Mouse (Mus musculus): ENCODE data around the gene Gm29797. TPM values are rescaled to one million over a fixed set of nuclear protein-coding genes. Genes with fewer than 3 reads are reported as not detected.

The Gm29797 gene
- polyA plus RNA-seq, 1 experiment: not detected

DNA sequence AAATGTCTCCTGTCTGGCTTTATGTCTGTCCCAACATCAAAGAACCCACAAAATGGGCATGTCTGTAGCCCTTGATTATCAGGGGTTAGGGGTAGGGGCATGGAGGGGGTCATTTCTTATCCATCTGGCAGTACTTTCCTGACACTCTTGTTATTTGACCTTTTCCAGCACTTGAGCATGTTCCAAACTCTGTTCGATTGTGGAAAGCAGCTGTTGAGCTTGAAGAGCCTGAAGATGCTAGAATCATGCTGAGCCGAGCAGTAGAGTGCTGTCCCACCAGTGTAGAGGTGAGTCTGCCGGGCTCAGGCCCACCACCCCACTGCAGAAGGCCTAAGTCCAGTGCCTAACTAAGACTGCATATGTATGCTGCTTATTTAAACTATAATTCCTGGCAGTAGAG, 21.0 kb upstream of the Gm29797 start:
- Histone ChIP-seq H3ac (ENCODE audit: control insufficient read depth, insufficient read length) (no peak overlapping the region), H3K4me3 (no peak overlapping the region), H3K36me3 (ENCODE audit: control insufficient read depth, insufficient read depth) (peaks cover 55% of the 10 kb centered on the region), H3K79me2 (ENCODE audit: control insufficient read depth, insufficient read depth) (no peaks in the 10 kb centered on the region), H3K4me2 (ENCODE audit: low read depth) (no peak overlapping the region), H3K27me3 (ENCODE audit: control insufficient read depth, insufficient read depth, insufficient read length) (no peaks in the 10 kb centered on the region)
- TF ChIP-seq POLR2AphosphoS2 (IDR thresholded peaks at IDR 0.05; ENCODE audit: insufficient read length, low read depth) (no peak), MYOD1 (IDR thresholded peaks at IDR 0.05; ENCODE audit: control insufficient read depth in 1 of 3, insufficient read length in 2 of 3, low read depth in 2 of 3) (no peak), SRF (IDR thresholded peaks at IDR 0.05; ENCODE audit: control insufficient read depth, insufficient read length, low read depth) (no peak), POLR2A (IDR thresholded peaks at IDR 0.05; ENCODE audit: insufficient read length, low read depth) (no peak), USF1 (IDR thresholded peaks at IDR 0.05; ENCODE audit: low read depth) (no peak), E2F4 (IDR thresholded peaks at IDR 0.05; ENCODE audit: insufficient read depth) (no peak), TCF3 (IDR thresholded peaks at IDR 0.05; ENCODE audit: insufficient read length, low read depth) (no peak), TCF12 (IDR thresholded peaks at IDR 0.05; ENCODE audit: insufficient read depth, poor library complexity, severe bottlenecking) (no peak), MYOG (IDR thresholded peaks at IDR 0.05; ENCODE audit: control insufficient read depth in 1 of 3, insufficient read depth in 1 of 3, insufficient read length in 2 of 3, low read depth in 2 of 3) (no peak), MAX (IDR thresholded peaks at IDR 0.05; ENCODE audit: low read depth) (no peak), CEBPB (IDR thresholded peaks at IDR 0.05; ENCODE audit: insufficient read depth, poor library complexity, severe bottlenecking) (no peak)

DNA sequence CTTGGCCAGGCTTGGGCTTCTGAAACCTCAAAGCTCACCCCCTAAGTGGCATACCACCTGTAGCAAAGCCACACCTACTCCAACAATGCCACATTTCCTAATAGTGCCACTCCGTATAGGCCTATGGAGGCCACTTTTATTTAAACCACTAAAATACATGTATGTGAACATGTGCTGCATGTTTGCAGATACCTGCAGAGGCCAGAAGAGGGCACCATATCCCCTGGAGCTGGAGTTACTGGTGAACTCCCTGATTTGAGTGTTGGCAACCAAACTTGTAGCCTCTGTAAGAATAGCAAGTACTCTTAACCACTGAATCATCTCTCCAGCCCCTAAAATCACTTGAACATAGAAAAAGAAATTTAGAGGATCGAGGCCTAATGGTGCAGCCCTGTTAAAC, 12.5 kb upstream of the Gm29797 start:
- Histone ChIP-seq H3K27me3 (ENCODE audit: control insufficient read depth, insufficient read depth, insufficient read length) (no peaks in the 10 kb centered on the region), H3K79me2 (ENCODE audit: control insufficient read depth, insufficient read depth) (no peaks in the 10 kb centered on the region), H3K4me3 (no peak overlapping the region), H3K36me3 (ENCODE audit: control insufficient read depth, insufficient read depth) (peaks cover 52% of the 10 kb centered on the region), H3ac (ENCODE audit: control insufficient read depth, insufficient read length) (no peak overlapping the region), H3K4me2 (ENCODE audit: low read depth) (no peak overlapping the region)
- TF ChIP-seq MYOD1 (IDR thresholded peaks at IDR 0.05; ENCODE audit: control insufficient read depth in 1 of 3, insufficient read length in 2 of 3, low read depth in 2 of 3) (no peak), SRF (IDR thresholded peaks at IDR 0.05; ENCODE audit: control insufficient read depth, insufficient read length, low read depth) (no peak), USF1 (IDR thresholded peaks at IDR 0.05; ENCODE audit: low read depth) (no peak), MYOG (IDR thresholded peaks at IDR 0.05; ENCODE audit: control insufficient read depth in 1 of 3, insufficient read depth in 1 of 3, insufficient read length in 2 of 3, low read depth in 2 of 3) (no peak)

DNA sequence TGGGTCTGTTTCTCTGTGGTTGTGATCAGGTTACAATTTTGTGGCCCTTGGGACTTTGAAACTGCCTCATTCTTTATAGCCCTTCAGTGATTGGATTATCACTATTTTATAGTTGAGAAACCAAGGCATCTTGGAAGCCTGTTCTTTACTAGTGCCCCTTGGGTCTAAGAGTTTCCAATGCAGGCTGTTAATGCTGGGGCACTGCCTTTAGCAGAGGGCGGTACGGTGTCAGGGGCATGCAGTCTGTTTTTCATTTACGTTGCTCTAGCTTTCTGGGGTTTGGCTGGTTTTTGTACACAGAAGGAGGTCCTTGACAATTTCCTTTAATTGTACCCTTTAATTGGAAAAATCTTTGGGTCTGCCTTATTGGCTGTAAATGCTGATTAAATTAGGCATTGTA, 11.2 kb upstream of the Gm29797 start:
- no peaks in the 10 kb centered on the region for H3K27me3 ChIP-seq (ENCODE audit: control insufficient read depth, insufficient read depth, insufficient read length)
- TF ChIP-seq SRF (IDR thresholded peaks at IDR 0.05; ENCODE audit: control insufficient read depth, insufficient read length, low read depth): no peak
- no peak for TF ChIP-seq MYOG (IDR thresholded peaks at IDR 0.05; ENCODE audit: control insufficient read depth in 1 of 3, insufficient read depth in 1 of 3, insufficient read length in 2 of 3, low read depth in 2 of 3)
- TF ChIP-seq MAX (IDR thresholded peaks at IDR 0.05; ENCODE audit: low read depth): no peak
- no peak for TF ChIP-seq MYOD1 (IDR thresholded peaks at IDR 0.05; ENCODE audit: control insufficient read depth in 1 of 3, insufficient read length in 2 of 3, low read depth in 2 of 3)
- peaks cover 57% of the 10 kb centered on the region for H3K36me3 ChIP-seq (ENCODE audit: control insufficient read depth, insufficient read depth)
- H3K4me2 ChIP-seq (ENCODE audit: low read depth): no peak overlapping the region
- H3K4me3 ChIP-seq: no peak overlapping the region
- no peaks in the 10 kb centered on the region for H3K79me2 ChIP-seq (ENCODE audit: control insufficient read depth, insufficient read depth)
- H3ac ChIP-seq (ENCODE audit: control insufficient read depth, insufficient read length): no peak overlapping the region

DNA sequence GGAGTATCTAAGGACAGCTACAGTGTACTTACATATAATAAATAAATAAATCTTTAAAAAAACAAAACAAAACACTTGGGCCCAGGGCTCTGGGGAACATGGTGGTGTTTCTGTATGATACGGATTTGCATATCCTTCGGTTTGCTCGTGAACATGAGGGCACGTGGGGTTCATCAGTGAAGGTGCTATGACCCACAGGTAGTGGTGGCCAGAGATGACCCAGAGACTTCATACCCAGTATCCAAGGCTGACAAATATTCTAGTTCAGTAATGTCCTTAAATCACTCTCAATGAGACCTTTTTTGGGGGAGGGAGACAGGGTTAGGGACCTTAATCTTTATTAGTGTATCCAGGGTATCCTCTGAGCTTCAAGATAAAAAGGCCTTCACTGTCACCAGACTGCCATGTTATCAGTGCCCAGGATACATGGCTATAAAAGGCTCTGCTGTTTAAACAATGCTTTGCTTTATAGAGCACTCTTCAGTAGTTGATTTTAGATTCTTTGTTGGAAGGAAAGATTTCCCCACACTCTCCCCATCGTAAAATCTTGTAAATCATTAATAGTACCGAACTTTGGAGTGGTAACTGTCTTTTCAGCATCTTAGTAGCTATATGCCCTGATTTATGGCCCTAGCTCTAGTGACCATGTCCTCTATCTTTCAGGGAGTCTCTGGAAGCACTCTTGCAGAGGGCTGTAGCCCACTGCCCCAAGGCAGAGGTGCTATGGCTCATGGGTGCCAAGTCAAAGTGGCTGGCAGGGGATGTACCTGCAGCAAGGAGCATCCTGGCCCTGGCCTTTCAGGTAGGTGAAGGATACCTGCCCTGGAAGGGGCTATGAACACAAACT, 10.0 kb upstream of the Gm29797 start:
- Histone ChIP-seq H3K4me3 (no peak overlapping the region), H3K4me2 (ENCODE audit: low read depth) (no peak overlapping the region), H3K27me3 (ENCODE audit: control insufficient read depth, insufficient read depth, insufficient read length) (no peaks in the 10 kb centered on the region), H3K36me3 (ENCODE audit: control insufficient read depth, insufficient read depth) (peaks cover 51% of the 10 kb centered on the region), H3ac (ENCODE audit: control insufficient read depth, insufficient read length) (no peak overlapping the region), H3K79me2 (ENCODE audit: control insufficient read depth, insufficient read depth) (no peaks in the 10 kb centered on the region)
- TF ChIP-seq TCF12 (IDR thresholded peaks at IDR 0.05; ENCODE audit: insufficient read depth, poor library complexity, severe bottlenecking): no peak
- no peak for TF ChIP-seq CEBPB (IDR thresholded peaks at IDR 0.05; ENCODE audit: insufficient read depth, poor library complexity, severe bottlenecking)
- no peak for TF ChIP-seq E2F4 (IDR thresholded peaks at IDR 0.05; ENCODE audit: insufficient read depth)
- TF ChIP-seq POLR2A (IDR thresholded peaks at IDR 0.05; ENCODE audit: insufficient read length, low read depth): no peak
- TF ChIP-seq SRF (IDR thresholded peaks at IDR 0.05; ENCODE audit: control insufficient read depth, insufficient read length, low read depth): no peak
- TF ChIP-seq TCF3 (IDR thresholded peaks at IDR 0.05; ENCODE audit: insufficient read length, low read depth): no peak
- TF ChIP-seq REST (IDR thresholded peaks at IDR 0.05; ENCODE audit: insufficient read depth, insufficient read length): no peak
- no peak for TF ChIP-seq MYOG (IDR thresholded peaks at IDR 0.05; ENCODE audit: control insufficient read depth in 1 of 3, insufficient read depth in 1 of 3, insufficient read length in 2 of 3, low read depth in 2 of 3)
- TF ChIP-seq MAX (IDR thresholded peaks at IDR 0.05; ENCODE audit: low read depth): no peak
- TF ChIP-seq MYOD1 (IDR thresholded peaks at IDR 0.05; ENCODE audit: control insufficient read depth in 1 of 3, insufficient read length in 2 of 3, low read depth in 2 of 3): no peak
- no peak for TF ChIP-seq USF1 (IDR thresholded peaks at IDR 0.05; ENCODE audit: low read depth)
- TF ChIP-seq POLR2AphosphoS2 (IDR thresholded peaks at IDR 0.05; ENCODE audit: insufficient read length, low read depth): no peak

DNA sequence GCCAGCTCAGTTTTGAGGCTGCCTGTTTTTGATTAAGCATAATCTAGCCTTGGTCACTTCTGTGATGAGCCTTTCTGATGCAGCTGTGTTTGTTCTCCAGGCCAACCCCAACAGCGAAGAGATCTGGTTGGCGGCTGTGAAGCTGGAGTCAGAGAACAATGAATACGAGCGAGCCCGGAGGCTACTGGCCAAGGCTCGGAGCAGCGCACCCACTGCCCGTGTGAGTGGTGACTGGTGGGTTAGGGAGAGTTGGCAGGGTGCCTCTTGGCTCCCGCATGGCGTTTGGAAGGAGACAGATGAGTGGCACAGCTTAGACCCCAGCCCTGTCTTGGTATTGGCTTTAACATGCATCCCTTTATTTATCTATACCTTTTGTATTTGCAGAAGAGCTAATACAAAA, 7.9 kb upstream of the Gm29797 start:
- H3K27me3 ChIP-seq (ENCODE audit: control insufficient read depth, insufficient read depth, insufficient read length): no peaks in the 10 kb centered on the region
- H3K4me3 ChIP-seq: no peak overlapping the region

More for the DNA sequence above, 7.9 kb upstream of the Gm29797 start:
- no peak overlapping the region for H3ac ChIP-seq (ENCODE audit: control insufficient read depth, insufficient read length)
- TF ChIP-seq REST (IDR thresholded peaks at IDR 0.05; ENCODE audit: insufficient read depth, insufficient read length) (no peak), USF1 (IDR thresholded peaks at IDR 0.05; ENCODE audit: low read depth) (no peak), TCF12 (IDR thresholded peaks at IDR 0.05; ENCODE audit: insufficient read depth, poor library complexity, severe bottlenecking) (no peak), MAX (IDR thresholded peaks at IDR 0.05; ENCODE audit: low read depth) (no peak), CEBPB (IDR thresholded peaks at IDR 0.05; ENCODE audit: insufficient read depth, poor library complexity, severe bottlenecking) (no peak), TCF3 (IDR thresholded peaks at IDR 0.05; ENCODE audit: insufficient read length, low read depth) (no peak), POLR2A (IDR thresholded peaks at IDR 0.05; ENCODE audit: insufficient read length, low read depth) (no peak), SRF (IDR thresholded peaks at IDR 0.05; ENCODE audit: control insufficient read depth, insufficient read length, low read depth) (no peak), MYOG (IDR thresholded peaks at IDR 0.05; ENCODE audit: control insufficient read depth in 1 of 3, insufficient read depth in 1 of 3, insufficient read length in 2 of 3, low read depth in 2 of 3) (no peak)
- H3K79me2 ChIP-seq (ENCODE audit: control insufficient read depth, insufficient read depth): no peaks in the 10 kb centered on the region
- H3K4me2 ChIP-seq (ENCODE audit: low read depth): no peak overlapping the region
- peaks cover 56% of the 10 kb centered on the region for H3K36me3 ChIP-seq (ENCODE audit: control insufficient read depth, insufficient read depth)
